8 mouse cellular contexts compared by ENCODE assay signal in the genomic region with DNA sequence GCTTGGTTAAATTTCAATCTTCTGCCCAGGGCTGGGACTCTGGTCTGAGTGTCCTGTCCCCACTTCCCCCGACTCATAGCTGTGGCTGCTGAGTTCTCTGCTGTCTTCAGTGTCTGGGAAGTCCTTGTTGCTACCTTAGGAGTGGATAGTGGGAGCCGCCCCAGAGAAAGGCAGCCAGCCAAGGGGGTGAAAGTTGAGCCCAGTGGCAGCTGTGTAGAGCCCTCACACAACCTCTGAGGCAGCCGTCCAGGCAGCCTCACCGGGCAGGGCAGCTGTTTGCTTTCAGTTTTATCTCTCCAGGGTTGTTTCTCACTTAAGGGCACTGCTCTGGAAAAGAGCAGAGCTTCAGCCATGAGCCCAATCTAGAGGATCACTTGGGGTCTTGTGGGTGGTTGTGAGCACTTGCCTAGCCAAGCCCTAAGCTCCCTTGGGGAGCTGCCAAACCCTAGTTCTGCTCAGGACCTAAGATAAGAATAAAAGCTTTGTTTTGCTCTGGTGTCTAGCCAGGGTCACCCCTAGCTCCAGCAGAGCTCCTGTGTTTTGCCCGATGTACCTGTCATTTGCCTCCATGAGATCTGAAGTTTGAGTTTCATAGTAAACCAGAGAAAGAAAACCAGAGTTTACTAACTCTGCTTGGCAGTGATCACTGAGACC. TPM values are rescaled to one million over a fixed set of nuclear protein-coding genes. Genes with fewer than 3 reads are reported as not detected.
DNase-seq lines count a peak whose midpoint lies in the region; ATAC-seq and TF ChIP-seq lines count a peak whose summit lies in the region.

No protein-coding gene starts in this region.

- H3K4me3 ChIP-seq in forebrain, embryonic 10.5 days, result no peak overlapping the region
- no peak overlapping the region for H3K4me3 ChIP-seq in forebrain, embryonic 15.5 days
- peak overlapping the region; percentile 22; the same call in 1 of the 2 replicates for H3K4me3 ChIP-seq in heart, adult 2 months
- H3K4me3 ChIP-seq in lung, embryonic 16.5 days (ENCODE audit: low read length), result no peak overlapping the region
- no peak overlapping the region for H3K4me3 ChIP-seq in neural tube, embryonic 15.5 days (replicated peaks)

- ATAC-seq in forebrain, embryonic 15.5 days (replicated peaks), result no peak
- peak; percentile 91 for ATAC-seq in lung, embryonic 16.5 days (ENCODE audit: low read depth)
- ATAC-seq in neural tube, embryonic 15.5 days (ENCODE audit: low FRiP score), result no peak

- 83% methylated on average over 5 of the region's 5 CpGs for WGBS in forebrain, embryonic 10.5 days
- WGBS in forebrain, embryonic 15.5 days, result 59% methylated on average over 5 of the region's 5 CpGs
- WGBS in heart, adult 2 months, result 3% methylated on average over 5 of the region's 5 CpGs
- WGBS in lung, embryonic 16.5 days, result 24% methylated on average over 5 of the region's 5 CpGs
- WGBS in neural tube, embryonic 15.5 days, result 67% methylated on average over 5 of the region's 5 CpGs

- intact Hi-C loops in heart, adult 2 months (cut with DNase I), result loop anchor here (2.0 kb wide), 2 partner anchors 27 to 35 kb away; a partner anchor contains a TSS

- TF ChIP-seq CTCF in heart, adult 2 months (IDR thresholded peaks at IDR 0.05), result no peak

- no peak overlapping the region for H3K9ac ChIP-seq in forebrain, embryonic 15.5 days (replicated peaks)
- H3K9ac ChIP-seq in heart, adult 2 months (ENCODE audit: low read depth, low read length), result peak overlapping the region; percentile 39
- H3K9ac ChIP-seq in lung, embryonic 16.5 days (ENCODE audit: low read length), result 0 out of 2 replicates have a peak overlapping the region, but pooled peaks have one; percentile 17
- no peak overlapping the region for H3K9ac ChIP-seq in neural tube, embryonic 15.5 days (replicated peaks)

- H3K4me2 ChIP-seq in forebrain, embryonic 15.5 days (replicated peaks), result no peak overlapping the region
- H3K4me2 ChIP-seq in lung, embryonic 16.5 days (ENCODE audit: low read depth, low read length), result 0 out of 2 replicates have a peak overlapping the region, but pooled peaks have one; percentile 10
- H3K4me2 ChIP-seq in neural tube, embryonic 15.5 days, result no peak overlapping the region

- peaks cover 98% of the 10 kb centered on the region for H3K36me3 ChIP-seq in forebrain, embryonic 10.5 days (replicated peaks)
- peaks cover 21% of the 10 kb centered on the region for H3K36me3 ChIP-seq in forebrain, embryonic 15.5 days
- H3K36me3 ChIP-seq in heart, adult 2 months (ENCODE audit: control insufficient read depth, insufficient read depth, low read length), result peaks cover 13% of the 10 kb centered on the region
- H3K36me3 ChIP-seq in lung, embryonic 16.5 days (ENCODE audit: control insufficient read depth, insufficient read depth, low read length), result peaks cover 6% of the 10 kb centered on the region; the same call in 1 of the 2 replicates
- H3K36me3 ChIP-seq in neural tube, embryonic 15.5 days, result peaks cover 28% of the 10 kb centered on the region

- H3K9me3 ChIP-seq in forebrain, embryonic 10.5 days, result no peaks in the 10 kb centered on the region
- H3K9me3 ChIP-seq in forebrain, embryonic 15.5 days, result no peaks in the 10 kb centered on the region
- no peaks in the 10 kb centered on the region for H3K9me3 ChIP-seq in lung, embryonic 16.5 days (ENCODE audit: control insufficient read depth, low read length)
- no peaks in the 10 kb centered on the region for H3K9me3 ChIP-seq in neural tube, embryonic 15.5 days (replicated peaks)

- H3K27ac ChIP-seq in forebrain, embryonic 10.5 days, result peak overlapping the region; percentile 65
- H3K27ac ChIP-seq in forebrain, embryonic 15.5 days (replicated peaks), result no peak overlapping the region
- peak overlapping the region; percentile 96 for H3K27ac ChIP-seq in heart, adult 2 months
- H3K27ac ChIP-seq in lung, embryonic 16.5 days (ENCODE audit: low read length), result peak overlapping the region; percentile 81
- H3K27ac ChIP-seq in neural tube, embryonic 15.5 days (replicated peaks), result no peak overlapping the region

- peak; percentile 83; the same call in 1 of the 2 replicates for TF ChIP-seq EP300 in heart, adult 2 months (IDR thresholded peaks at IDR 0.05; ENCODE audit: insufficient read depth, low read depth, low read length)

- DNase-seq in forebrain, embryonic 10.5 days (ENCODE audit: extremely low spot score, low spot score), result no peak
- DNase-seq in adrenal gland, postnatal 4 days (ENCODE audit: low spot score in 2 of 2), result peak; percentile 39 to 55
- peak; percentile 90 to 92 for DNase-seq in heart, adult 2 months
- peak; percentile 96 for DNase-seq in kidney, adult 9 months
- DNase-seq in testis, postnatal 14 days (ENCODE audit: low spot score), result peak; percentile 76

- no peaks in the 10 kb centered on the region for H3K27me3 ChIP-seq in forebrain, embryonic 10.5 days (ENCODE audit: poor library complexity, severe bottlenecking)
- H3K27me3 ChIP-seq in forebrain, embryonic 15.5 days, result no peaks in the 10 kb centered on the region
- H3K27me3 ChIP-seq in heart, adult 2 months (ENCODE audit: control insufficient read depth, insufficient read depth, low read length), result no peaks in the 10 kb centered on the region
- no peaks in the 10 kb centered on the region for H3K27me3 ChIP-seq in lung, embryonic 16.5 days (ENCODE audit: control insufficient read depth, insufficient read depth, low read depth, low read length)
- H3K27me3 ChIP-seq in neural tube, embryonic 15.5 days (replicated peaks), result no peaks in the 10 kb centered on the region

- no peaks in the 10 kb centered on the region for H3K4me1 ChIP-seq in forebrain, embryonic 10.5 days
- H3K4me1 ChIP-seq in forebrain, embryonic 15.5 days, result no peaks in the 10 kb centered on the region
- peaks cover 32% of the 10 kb centered on the region for H3K4me1 ChIP-seq in heart, adult 2 months (ENCODE audit: control insufficient read depth, insufficient read depth, low read length)
- peaks cover 13% of the 10 kb centered on the region for H3K4me1 ChIP-seq in lung, embryonic 16.5 days (replicated peaks; ENCODE audit: control insufficient read depth, insufficient read depth, low read length)
- H3K4me1 ChIP-seq in neural tube, embryonic 15.5 days, result peaks cover 8% of the 10 kb centered on the region

- H3K79me2 ChIP-seq in heart, adult 2 months (replicated peaks; ENCODE audit: control insufficient read depth, insufficient read depth, low read length), result no peaks in the 10 kb centered on the region

- no peak; the same call in 1 of the 2 replicates for TF ChIP-seq POLR2A in heart, adult 2 months (IDR thresholded peaks at IDR 0.05; ENCODE audit: insufficient read depth, low read depth, low read length)

RNA-seq across cellular contexts. Expression of a gene that starts 7.0 kb away (rescaled TPM):
- polyA plus RNA-seq in forebrain, embryonic 10.5 days (2016; fragmentation: Nextera tagmentation; extraction: Ambion mirVana), result not detected in 2 replicates
- polyA plus RNA-seq in forebrain, embryonic 15.5 days (2015; fragmentation: Nextera tagmentation; extraction: Ambion mirVana), result not detected in 2 replicates
- 1 to 10 TPM; 2.7 to 3.6 TPM for total RNA-seq in adrenal gland, postnatal 4 days (2021)
- 10 to 100 TPM; 33.7 to 39.4 TPM for total RNA-seq in heart, adult 2 months (2021)
- polyA plus RNA-seq in heart, adult 2 months (2012; rRNA removed), result 39.0 and 39.1 TPM in 2 replicates
- 0.09 TPM in 1 of 2 replicates, not detected in the other for polyA plus RNA-seq in lung, embryonic 16.5 days (2015; fragmentation: Nextera tagmentation; extraction: Ambion mirVana)
- polyA plus RNA-seq in neural tube, embryonic 15.5 days (2015; fragmentation: Nextera tagmentation; extraction: Ambion mirVana), result not detected in 2 replicates

RNA-seq across cellular contexts. Expression of a gene that starts 27.4 kb away (rescaled TPM):
- 78.7 and 93.9 TPM in 2 replicates for polyA plus RNA-seq in forebrain, embryonic 10.5 days (2016; fragmentation: Nextera tagmentation; extraction: Ambion mirVana)
- polyA plus RNA-seq in forebrain, embryonic 15.5 days (2015; fragmentation: Nextera tagmentation; extraction: Ambion mirVana), result 47.4 and 48.4 TPM in 2 replicates
- 100 to 1,000 TPM; 344 to 355 TPM for total RNA-seq in adrenal gland, postnatal 4 days (2021)
- total RNA-seq in heart, adult 2 months (2021), result 100 to 1,000 TPM; 245 to 496 TPM
- 109 and 193 TPM in 2 replicates for polyA plus RNA-seq in heart, adult 2 months (2012; rRNA removed)
- 306 and 325 TPM in 2 replicates for polyA plus RNA-seq in lung, embryonic 16.5 days (2015; fragmentation: Nextera tagmentation; extraction: Ambion mirVana)
- 71.5 and 149 TPM in 2 replicates for polyA plus RNA-seq in neural tube, embryonic 15.5 days (2015; fragmentation: Nextera tagmentation; extraction: Ambion mirVana)

RNA-seq across cellular contexts. Expression of a gene that starts 49.0 kb away (rescaled TPM):
- polyA plus RNA-seq in forebrain, embryonic 10.5 days (2016; fragmentation: Nextera tagmentation; extraction: Ambion mirVana), result 0.26 and 0.30 TPM in 2 replicates
- 2.6 and 4.9 TPM in 2 replicates for polyA plus RNA-seq in forebrain, embryonic 15.5 days (2015; fragmentation: Nextera tagmentation; extraction: Ambion mirVana)
- total RNA-seq in adrenal gland, postnatal 4 days (2021), result under 1 TPM in 1 of 2 experiments, not detected in 1; 0.23 TPM
- total RNA-seq in heart, adult 2 months (2021), result not detected
- polyA plus RNA-seq in heart, adult 2 months (2012; rRNA removed), result 0.32 and 1.2 TPM in 2 replicates
- 8.5 and 12.9 TPM in 2 replicates for polyA plus RNA-seq in lung, embryonic 16.5 days (2015; fragmentation: Nextera tagmentation; extraction: Ambion mirVana)
- polyA plus RNA-seq in neural tube, embryonic 15.5 days (2015; fragmentation: Nextera tagmentation; extraction: Ambion mirVana), result 3.5 and 3.7 TPM in 2 replicates

Comparison
In these comparisons a context has a peak if more than half of its experiments do, and no peak if none do; other contexts are left out.
1. H3K27ac ChIP-seq: peak in forebrain, embryonic 10.5 days (single experiment), heart, adult 2 months (single experiment) and lung, embryonic 16.5 days (single experiment); none in forebrain, embryonic 15.5 days (single experiment) and neural tube, embryonic 15.5 days (single experiment).
2. H3K9ac ChIP-seq: peak in heart, adult 2 months (single experiment) and lung, embryonic 16.5 days (single experiment); none in forebrain, embryonic 15.5 days (single experiment) and neural tube, embryonic 15.5 days (single experiment).
3. RNA of a gene that starts 7.0 kb away (polyA plus RNA-seq): 39.0 to 39.1 TPM in heart, adult 2 months; 0.09 TPM in lung, embryonic 16.5 days, not detected in neural tube, embryonic 15.5 days, not detected in forebrain, embryonic 10.5 days and not detected in forebrain, embryonic 15.5 days; every median in the first group is over 10 times any median in the second.